Mouse (Mus musculus): ENCODE measurements around the gene Il34.

GRCm38 (mm10) chr8:110705391-110706287 lies 100.1 kb downstream of the Il34 start:
- no peak for TF ChIP-seq CTCF (IDR thresholded peaks at IDR 0.05; ENCODE audit: insufficient read depth, low read depth, low read length)
- no peak for TF ChIP-seq POLR2A (IDR thresholded peaks at IDR 0.05; ENCODE audit: insufficient read depth, low read depth, low read length)

All from olfactory bulb, adult 2 months (tissue).